Mouse (Mus musculus) liver, embryonic 14.5 days (tissue): Measurements from ENCODE around the gene Ncaph2. TPM values are rescaled to one million over a fixed set of nuclear protein-coding genes. Genes with fewer than 3 reads are reported as not detected.

Source experiments
- ATAC-seq: fragments of 200-750 bp; cut with Nextera tagmentation; 2 replicates; pipeline ENCODE4 v1.8.0; 2017; ENCODE audit warnings: moderate number of reproducible peaks, mild to moderate bottlenecking, moderate library complexity; ENCODE audit not compliant: insufficient read depth
- DNase-seq, 3 experiments: peaks; one replicate each; pipeline ENCODE4 v3.0.0-alpha.2; 2012 to 2013; ENCODE audit warnings: low read depth in 3 of 3, low spot score in 3 of 3
- H3K27ac ChIP-seq: fragments of 300-500 bp; sonication (generic); 2 replicates; pipeline ENCODE4 v1.5.1; 2014; ENCODE audit warnings: moderate library complexity, mild to moderate bottlenecking, control low read depth, inconsistent platforms
- H3K27me3 ChIP-seq: fragments of 300-500 bp; sonication (generic); 2 replicates; pipeline ENCODE4 v1.6.1; 2014; ENCODE audit warnings: mild to moderate bottlenecking, low read length, moderate library complexity; ENCODE audit not compliant: control insufficient read depth, insufficient read depth
- H3K36me3 ChIP-seq: fragments of 300-500 bp; sonication (generic); replicated peaks from 2 replicates; pipeline ENCODE4 v1.6.1; 2014; ENCODE audit warnings: low read depth; ENCODE audit not compliant: control insufficient read depth, insufficient read depth
- H3K4me1 ChIP-seq, 2 experiments: fragments of 200-500 bp in 1 of 2; fragments of 300-500 bp in 1 of 2; sonication (generic) in 1 of 2; replicated peaks; 2 replicates each; pipeline ENCODE4 v1.6.1; 2012 to 2014; ENCODE audit warnings: antibody characterized with exemption in 1 of 2, inconsistent platforms in 1 of 2, low read length in 1 of 2; ENCODE audit not compliant: control insufficient read depth in 2 of 2, insufficient read depth in 2 of 2
- H3K4me2 ChIP-seq: fragments of 300-500 bp; sonication (generic); 2 replicates; pipeline ENCODE4 v1.6.1; 2014; ENCODE audit warnings: low read depth, mild to moderate bottlenecking, control low read depth, moderate library complexity
- H3K4me3 ChIP-seq, 2 experiments: fragments of 200-500 bp in 1 of 2; fragments of 300-500 bp in 1 of 2; sonication (generic) in 1 of 2; 2 replicates each; pipeline ENCODE4 v1.5.1; 2012 to 2014; ENCODE audit warnings: low read depth in 2 of 2, low read length in 2 of 2, mild to moderate bottlenecking in 2 of 2, control low read depth in 1 of 2, inconsistent platforms in 1 of 2, moderate library complexity in 1 of 2; ENCODE audit not compliant: insufficient read depth in 1 of 2
- H3K9ac ChIP-seq: fragments of 300-500 bp; sonication (generic); replicated peaks from 2 replicates; pipeline ENCODE4 v1.6.1; 2014; ENCODE audit warnings: mild to moderate bottlenecking, control low read depth, moderate library complexity
- H3K9me3 ChIP-seq: fragments of 300-500 bp; sonication (generic); 2 replicates; pipeline ENCODE4 v1.6.1; 2016; ENCODE audit warnings: low read length, mixed read lengths; ENCODE audit not compliant: control insufficient read depth
- CTCF ChIP-seq: IDR thresholded peaks from 2 replicates; pipeline ENCODE4 v1.5.1; 2016; ENCODE audit warnings: antibody characterized with exemption, low read depth, control low read depth
- EP300 ChIP-seq: IDR thresholded peaks from 2 replicates; pipeline ENCODE4 v1.6.1; 2016; ENCODE audit warnings: antibody characterized with exemption, low read depth
- WGBS: fragments of 180-500 bp; shearing (Covaris S2); extraction: QIAGEN DNeasy Blood & Tissue Kit; methylation state at CpG from one replicate; pipeline ENCODE4 v1.1.7; 2014; ENCODE audit not compliant: insufficient replicate concordance; 5-methylcytosine and 5-hydroxymethylcytosine counted together
- polyA plus RNA-seq, 2 experiments: library from polyadenylated mRNA; depleted of rRNA in 1 of 2; stranded (reverse) in 1 of 2; unstranded in 1 of 2; fragments of >200 nt; fragmentation: Nextera tagmentation in 1 of 2; extraction: Ambion mirVana in 1 of 2; gene quantifications; 2 replicates each; pipeline versions ENCODE4 v1.2.1 to v1.2.3; 2012 to 2014

Gene Ncaph2
- polyA plus RNA-seq, 2 experiments, result 77.0 to 104 TPM

DNA sequence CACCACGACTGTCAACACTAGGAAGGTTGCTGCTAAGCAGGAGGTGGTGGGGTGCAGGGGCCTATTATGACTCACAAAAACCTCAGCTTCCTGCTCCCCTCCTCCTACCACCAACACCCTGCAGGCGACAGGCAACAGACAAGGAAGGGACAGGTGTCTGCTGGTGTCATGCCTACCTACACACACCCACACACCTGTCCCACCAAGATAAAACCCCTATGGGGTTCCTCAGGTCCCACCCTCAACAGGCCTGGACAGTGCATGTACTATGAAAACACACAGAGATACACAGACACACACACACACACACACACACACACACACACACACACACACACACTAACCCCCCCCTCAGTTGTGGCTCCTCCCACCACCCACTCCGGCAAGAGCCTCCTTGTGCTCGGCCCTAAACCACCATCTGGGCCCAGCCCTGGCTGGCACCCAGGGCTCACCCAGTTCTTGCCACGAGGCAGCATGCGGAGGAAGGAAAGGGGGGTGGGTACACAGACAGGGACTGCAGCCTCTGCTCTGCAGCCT is 45.5 kb upstream of the Ncaph2 start:
- peak overlapping the region; percentile 6; the same call in 1 of the 2 replicates for H3K4me2 ChIP-seq

DNA sequence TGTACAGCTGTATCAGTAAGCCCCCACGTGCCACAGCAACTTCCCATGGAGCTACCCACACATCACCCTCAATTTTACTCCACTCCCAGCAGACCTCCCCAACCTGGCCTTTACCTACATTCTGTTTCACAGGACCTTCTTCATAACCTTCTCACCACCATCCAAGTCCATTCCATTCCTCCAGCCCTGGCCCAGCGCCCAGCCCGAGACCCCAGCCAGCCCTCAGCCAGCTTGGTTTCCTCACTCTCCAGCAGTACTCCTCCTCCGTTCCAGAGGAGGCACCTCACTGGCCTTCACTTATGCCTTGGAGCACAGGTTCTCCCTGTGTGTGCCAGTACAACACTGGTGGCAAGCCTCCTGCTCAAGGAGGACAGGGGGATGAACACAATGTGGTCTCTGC is 42.2 kb upstream of the Ncaph2 start:
- no peaks in the 10 kb centered on the region for H3K9me3 ChIP-seq
- peaks cover 13 to 26% of the 10 kb centered on the region in 2 experiments; a peak in 3 of 4 replicates for H3K4me1 ChIP-seq
- no peak overlapping the region for H3K4me3 ChIP-seq
- TF ChIP-seq CTCF (no peak), EP300 (no peak)
- H3K4me2 ChIP-seq, result peak overlapping the region; percentile 86; the same call in 1 of the 2 replicates
- H3K9ac ChIP-seq, result no peak overlapping the region
- H3K27ac ChIP-seq, result no peak overlapping the region
- 73% methylated on average over 4 of the region's 4 CpGs for WGBS
- DNase-seq (no peak), ATAC-seq (no peak)
- H3K27me3 ChIP-seq, result no peaks in the 10 kb centered on the region
- H3K36me3 ChIP-seq, result no peaks in the 10 kb centered on the region

More for the DNA sequence above, 45.5 kb upstream of the Ncaph2 start:
- Histone ChIP-seq H3K9me3 (no peaks in the 10 kb centered on the region), H3K27ac (no peak overlapping the region), H3K4me3 (no peak overlapping the region), H3K36me3 (peaks cover 6% of the 10 kb centered on the region), H3K9ac (peak overlapping the region; percentile 13; the same call in 1 of the 2 replicates), H3K4me1 (peaks cover 8 to 26% of the 10 kb centered on the region in 2 experiments; a peak in 3 of 4 replicates), H3K27me3 (no peaks in the 10 kb centered on the region)
- WGBS, result 13% methylated on average over 6 of the region's 6 CpGs
- no peak for TF ChIP-seq EP300
- no peak for TF ChIP-seq CTCF
- DNase-seq, result no peak
- ATAC-seq, result peak; percentile 9; the same call in 1 of the 2 replicates

DNA sequence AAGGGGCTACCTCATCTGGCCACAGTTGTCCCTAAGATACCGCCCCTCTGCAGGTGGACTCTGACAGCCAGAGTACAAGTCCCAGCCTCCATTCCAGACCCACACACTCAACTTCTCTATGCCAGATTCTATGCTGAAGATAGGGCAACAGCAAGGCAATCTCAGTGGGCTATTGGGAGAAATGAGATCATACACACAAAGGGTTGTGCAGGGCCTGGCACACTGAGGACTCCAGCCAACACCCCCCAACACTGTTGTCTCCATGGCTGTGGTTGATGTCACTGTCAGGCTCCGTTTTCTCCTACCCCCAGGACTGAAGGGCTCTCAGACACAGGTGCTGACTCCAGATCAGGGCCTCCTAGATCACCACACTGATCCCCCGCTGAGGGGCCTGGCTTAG is 41.4 kb upstream of the Ncaph2 start:
- Histone ChIP-seq H3K4me1 (peaks cover 13 to 26% of the 10 kb centered on the region in 2 experiments; a peak in 3 of 4 replicates), H3K36me3 (no peaks in the 10 kb centered on the region), H3K9me3 (no peaks in the 10 kb centered on the region), H3K27me3 (no peaks in the 10 kb centered on the region), H3K4me3 (peak overlapping the region; percentile 85 to 86), H3K27ac (no peak overlapping the region), H3K4me2 (peak overlapping the region; percentile 86), H3K9ac (peak overlapping the region; percentile 91)
- no peak for DNase-seq
- 28% methylated on average over 3 of the region's 3 CpGs for WGBS
- TF ChIP-seq CTCF, result no peak
- no peak for TF ChIP-seq EP300
- no peak for ATAC-seq

DNA sequence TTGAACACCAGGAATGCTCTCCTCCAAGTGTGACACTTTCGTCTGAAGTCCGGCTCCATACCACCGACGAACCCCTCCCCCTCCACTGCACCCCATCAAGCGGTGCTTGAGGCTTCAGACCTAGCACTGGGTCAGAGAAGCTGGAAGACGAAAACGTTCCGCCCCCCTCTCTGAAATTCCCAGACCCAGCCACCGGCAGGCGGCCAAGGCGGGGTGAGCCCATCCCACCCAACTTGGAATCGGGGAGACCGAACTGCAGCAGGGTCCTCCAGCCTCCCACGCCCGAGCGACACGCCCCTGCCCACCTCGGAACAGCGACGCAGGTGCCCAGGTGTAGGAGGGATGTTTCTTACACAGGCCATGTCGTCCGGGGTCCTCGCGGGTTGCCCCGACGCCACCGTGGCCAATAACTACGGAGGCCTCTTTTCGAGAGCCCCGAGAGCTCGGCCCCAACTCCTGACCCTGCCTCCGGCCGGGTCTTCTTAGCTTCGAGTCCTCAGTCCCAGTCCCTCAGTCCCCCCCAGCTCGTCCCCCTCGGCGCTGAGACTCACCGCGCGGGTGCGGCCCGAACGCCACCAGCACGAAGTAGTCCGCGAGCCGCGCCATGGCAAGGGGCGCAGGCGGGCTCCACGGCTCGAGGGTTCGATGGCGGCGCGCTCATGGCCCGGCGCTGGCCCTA is 40.9 kb upstream of the Ncaph2 start:
- Histone ChIP-seq H3K4me2 (peak overlapping the region; percentile 86), H3K27ac (no peak overlapping the region; the same call in 1 of the 2 replicates), H3K4me1 (peaks cover 13 to 24% of the 10 kb centered on the region in 2 experiments; a peak in 3 of 4 replicates), H3K36me3 (no peaks in the 10 kb centered on the region), H3K27me3 (no peaks in the 10 kb centered on the region), H3K9ac (peak overlapping the region; percentile 91), H3K9me3 (no peaks in the 10 kb centered on the region), H3K4me3 (peak overlapping the region; percentile 85 to 86)
- under 1% methylated on average over 58 of the region's 58 CpGs for WGBS
- DNase-seq (no peak), ATAC-seq (peak; percentile 55)
- TF ChIP-seq CTCF (peak; percentile 48; the same call in 1 of the 2 replicates), EP300 (no peak)

DNA sequence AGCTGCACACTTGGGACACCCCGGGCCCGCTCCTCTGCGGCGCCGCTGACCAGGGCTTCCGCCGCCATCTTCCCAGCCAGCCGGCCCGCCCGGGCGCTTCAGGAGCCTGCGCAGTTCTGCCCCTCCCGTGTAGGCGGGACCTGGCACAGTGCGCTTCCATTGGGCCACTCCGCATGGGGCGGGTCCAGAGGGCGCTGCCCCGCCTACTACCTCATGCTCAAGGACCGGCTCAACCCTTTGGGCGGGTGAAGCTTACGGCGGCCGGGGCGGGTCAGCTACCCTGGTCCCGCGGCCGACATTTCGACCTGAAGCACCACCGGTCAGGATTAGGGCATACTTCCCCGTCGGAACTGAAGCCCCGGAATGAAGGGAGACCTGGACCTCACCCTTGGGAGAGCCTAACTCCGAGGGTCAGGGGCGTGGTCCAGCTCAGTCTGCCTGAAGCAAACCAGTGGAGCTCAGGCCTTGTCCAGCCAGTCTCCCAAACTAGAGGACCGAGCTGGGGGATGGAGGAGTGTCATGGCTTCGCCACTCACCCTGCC is 40.3 kb upstream of the Ncaph2 start, which contains the start of gene Sbf1:
TSS of gene Sbf1 (minus strand) at position 122 of the 542 bp plus-strand sequence.
- DNase-seq (peak; percentile 93 to 94 (median 93)), ATAC-seq (peak; percentile 100)
- peak within 1 kb of the TSS; percentile 86 for H3K4me2 ChIP-seq
- peak within 1 kb of the TSS; percentile 91 for H3K9ac ChIP-seq
- H3K4me1 ChIP-seq, result peaks cover 11 to 18% of the 10 kb centered on the region in 2 experiments; a peak in 3 of 4 replicates
- TF ChIP-seq CTCF (peak; percentile 15; the same call in 1 of the 2 replicates), EP300 (no peak)
- peak within 1 kb of the TSS; percentile 85 to 86 for H3K4me3 ChIP-seq
- H3K9me3 ChIP-seq, result no peaks in the 10 kb centered on the region
- H3K27me3 ChIP-seq, result no peaks in the 10 kb centered on the region
- H3K27ac ChIP-seq, result no peak within 1 kb of the TSS; the same call in 1 of the 2 replicates
- H3K36me3 ChIP-seq, result no peaks in the 10 kb centered on the region
- under 1% methylated on average over 37 of the region's 37 CpGs for WGBS
